Mouse (Mus musculus): ENCODE data around the gene Slc17a2. TPM values are rescaled to one million over a fixed set of nuclear protein-coding genes. Genes with fewer than 3 reads are reported as not detected.
"Not testable (repeated sequence)": the region's sequence is repeated elsewhere in the genome, so short reads cannot be mapped to it uniquely, and the experiment has no call there.

The Slc17a2 gene
- total and polyA plus RNA-seq, 3 experiments, result 0.11 TPM; not detected in 2

- no peak for DNase-seq (ENCODE audit: low spot score)
- Histone ChIP-seq H3K4me3 (ENCODE audit: low read depth, low read length) (no peak overlapping the region; the same call in 1 of the 2 replicates), H3K9me3 (replicated peaks) (no peaks in the 10 kb centered on the region), H3K36me3 (replicated peaks) (no peaks in the 10 kb centered on the region), H3K27me3 (ENCODE audit: insufficient read depth, low read length) (no peaks in the 10 kb centered on the region), H3K4me1 (ENCODE audit: insufficient read depth, low read depth, low read length) (peaks cover 60% of the 10 kb centered on the region)
- no peak for ATAC-seq (ENCODE audit: extremely low read depth, insufficient number of reproducible peaks, low FRiP score, poor library complexity, severe bottlenecking)
- TF ChIP-seq GATA1 (IDR thresholded peaks at IDR 0.05; ENCODE audit: borderline replicate concordance, low read length) (no peak), CTCF (IDR thresholded peaks at IDR 0.05; ENCODE audit: low read depth, low read length) (no peak), POLR2AphosphoS5 (IDR thresholded peaks at IDR 0.05; ENCODE audit: insufficient replicate concordance, low read depth, low read length) (peak; percentile 98; the same call in 1 of the 2 replicates)
Measured at GRCm38 (mm10) chr13:23765172-23765513, 41.6 kb upstream of the Slc17a2 start.

- no peak for DNase-seq (ENCODE audit: low spot score)
- no peak for TF ChIP-seq POLR2AphosphoS5 (IDR thresholded peaks at IDR 0.05; ENCODE audit: insufficient replicate concordance, low read depth, low read length)
- TF ChIP-seq CTCF (IDR thresholded peaks at IDR 0.05; ENCODE audit: low read depth, low read length), result no peak
- TF ChIP-seq GATA2 (IDR thresholded peaks at IDR 0.05; ENCODE audit: borderline replicate concordance, low read depth, low read length), result no peak
- TF ChIP-seq GATA1 (IDR thresholded peaks at IDR 0.05; ENCODE audit: borderline replicate concordance, low read length), result no peak
- TF ChIP-seq TAL1 (conservative IDR thresholded peaks at IDR 0.05; ENCODE audit: low read depth, low read length), result no peak
- H3K27me3 ChIP-seq (ENCODE audit: insufficient read depth, low read length), result no peaks in the 10 kb centered on the region
- H3K4me1 ChIP-seq (ENCODE audit: insufficient read depth, low read depth, low read length), result peaks cover 60% of the 10 kb centered on the region
- H3K9me3 ChIP-seq (replicated peaks), result no peaks in the 10 kb centered on the region
- ATAC-seq (ENCODE audit: extremely low read depth, insufficient number of reproducible peaks, low FRiP score, poor library complexity, severe bottlenecking), result no peak
- H3K36me3 ChIP-seq (replicated peaks), result no peaks in the 10 kb centered on the region
- no peak overlapping the region for H3K4me3 ChIP-seq (ENCODE audit: low read depth, low read length)
Measured at GRCm38 (mm10) chr13:23766772-23767171, 40.0 kb upstream of the Slc17a2 start.

GRCm38 (mm10) chr13:23768834-23769397 lies 37.9 kb upstream of the Slc17a2 start:
- TF ChIP-seq CTCF (IDR thresholded peaks at IDR 0.05; ENCODE audit: low read depth, low read length) (no peak), GATA1 (IDR thresholded peaks at IDR 0.05; ENCODE audit: borderline replicate concordance, low read length) (no peak), GATA2 (IDR thresholded peaks at IDR 0.05; ENCODE audit: borderline replicate concordance, low read depth, low read length) (no peak), POLR2AphosphoS5 (IDR thresholded peaks at IDR 0.05; ENCODE audit: insufficient replicate concordance, low read depth, low read length) (no peak), TAL1 (conservative IDR thresholded peaks at IDR 0.05; ENCODE audit: low read depth, low read length) (no peak)
- Histone ChIP-seq H3K36me3 (replicated peaks) (no peaks in the 10 kb centered on the region), H3K9me3 (replicated peaks) (no peaks in the 10 kb centered on the region), H3K4me3 (ENCODE audit: low read depth, low read length) (peak overlapping the region; percentile 40; the same call in 1 of the 2 replicates), H3K4me1 (ENCODE audit: insufficient read depth, low read depth, low read length) (peaks cover 52% of the 10 kb centered on the region), H3K27me3 (ENCODE audit: insufficient read depth, low read length) (peaks cover 6% of the 10 kb centered on the region; the same call in 1 of the 2 replicates)
- DNase-seq (ENCODE audit: low spot score), result no peak
- ATAC-seq (ENCODE audit: extremely low read depth, insufficient number of reproducible peaks, low FRiP score, poor library complexity, severe bottlenecking), result no peak

- Histone ChIP-seq H3K4me3 (ENCODE audit: low read depth, low read length) (peak within 1 kb of the TSS; percentile 40; the same call in 1 of the 2 replicates), H3K4me1 (ENCODE audit: insufficient read depth, low read depth, low read length) (peaks cover 45% of the 10 kb centered on the region)
- H3K27me3 ChIP-seq (ENCODE audit: insufficient read depth, low read length); H3K36me3 ChIP-seq (replicated peaks); H3K9me3 ChIP-seq (replicated peaks); DNase-seq (ENCODE audit: low spot score); ATAC-seq (ENCODE audit: extremely low read depth, insufficient number of reproducible peaks, low FRiP score, poor library complexity, severe bottlenecking): not testable (repeated sequence)
Measured at GRCm38 (mm10) chr13:23769613-23770012, 37.2 kb upstream of the Slc17a2 start, which contains the start of gene Trim38. Gene Trim38, plus strand, starts transcription at chr13:23769913.

GRCm38 (mm10) chr13:23772561-23773313 lies 34.1 kb upstream of the Slc17a2 start:
- TF ChIP-seq TAL1 (conservative IDR thresholded peaks at IDR 0.05; ENCODE audit: low read depth, low read length) (no peak), CTCF (IDR thresholded peaks at IDR 0.05; ENCODE audit: low read depth, low read length) (no peak), GATA2 (IDR thresholded peaks at IDR 0.05; ENCODE audit: borderline replicate concordance, low read depth, low read length) (no peak), GATA1 (IDR thresholded peaks at IDR 0.05; ENCODE audit: borderline replicate concordance, low read length) (no peak), POLR2AphosphoS5 (IDR thresholded peaks at IDR 0.05; ENCODE audit: insufficient replicate concordance, low read depth, low read length) (no peak)
- Histone ChIP-seq H3K36me3 (replicated peaks) (no peaks in the 10 kb centered on the region), H3K4me3 (ENCODE audit: low read depth, low read length) (no peak overlapping the region), H3K4me1 (ENCODE audit: insufficient read depth, low read depth, low read length) (peaks cover 29% of the 10 kb centered on the region), H3K27me3 (ENCODE audit: insufficient read depth, low read length) (peaks cover 6% of the 10 kb centered on the region; the same call in 1 of the 2 replicates), H3K9me3 (replicated peaks) (no peaks in the 10 kb centered on the region)
- DNase-seq (ENCODE audit: low spot score), result no peak
- no peak for ATAC-seq (ENCODE audit: extremely low read depth, insufficient number of reproducible peaks, low FRiP score, poor library complexity, severe bottlenecking)

- peaks cover 6% of the 10 kb centered on the region for H3K4me1 ChIP-seq (ENCODE audit: insufficient read depth, low read depth, low read length)
- DNase-seq (ENCODE audit: low spot score) (no peak), ATAC-seq (ENCODE audit: extremely low read depth, insufficient number of reproducible peaks, low FRiP score, poor library complexity, severe bottlenecking) (no peak)
- peaks cover 4% of the 10 kb centered on the region; the same call in 1 of the 2 replicates for H3K27me3 ChIP-seq (ENCODE audit: insufficient read depth, low read length)
- no peak overlapping the region for H3K4me3 ChIP-seq (ENCODE audit: low read depth, low read length)
- TF ChIP-seq CTCF (IDR thresholded peaks at IDR 0.05; ENCODE audit: low read depth, low read length), result no peak
- TF ChIP-seq POLR2AphosphoS5 (IDR thresholded peaks at IDR 0.05; ENCODE audit: insufficient replicate concordance, low read depth, low read length), result no peak
- no peak for TF ChIP-seq GATA1 (IDR thresholded peaks at IDR 0.05; ENCODE audit: borderline replicate concordance, low read length)
- TF ChIP-seq TAL1 (conservative IDR thresholded peaks at IDR 0.05; ENCODE audit: low read depth, low read length), result no peak
- no peak for TF ChIP-seq GATA2 (IDR thresholded peaks at IDR 0.05; ENCODE audit: borderline replicate concordance, low read depth, low read length)
- H3K36me3 ChIP-seq (replicated peaks), result no peaks in the 10 kb centered on the region
- no peaks in the 10 kb centered on the region for H3K9me3 ChIP-seq (replicated peaks)
Measured at GRCm38 (mm10) chr13:23778339-23778738, 28.5 kb upstream of the Slc17a2 start.
